Mouse (Mus musculus) liver, embryonic 11.5 days (tissue): ENCODE measurements around the gene Spdl1. TPM values are rescaled to one million over a fixed set of nuclear protein-coding genes. Genes with fewer than 3 reads are reported as not detected.

Source experiments
- ATAC-seq: fragments of 200-750 bp; cut with Nextera tagmentation; replicated peaks from 2 replicates; pipeline ENCODE4 v1.8.0; 2017; ENCODE audit warnings: moderate number of reproducible peaks, mild to moderate bottlenecking, moderate TSS enrichment, moderate library complexity; ENCODE audit not compliant: low FRiP score
- DNase-seq: peaks from one replicate; pipeline ENCODE4 v3.0.0-alpha.2; 2017; ENCODE audit warnings: low spot score
- H3K27ac ChIP-seq: fragments of 300-500 bp; sonication (generic); 2 replicates; pipeline ENCODE4 v1.5.1; 2014; ENCODE audit warnings: mild to moderate bottlenecking, low read depth, low read length, control low read depth
- H3K27me3 ChIP-seq: fragments of 300-500 bp; sonication (generic); replicated peaks from 2 replicates; pipeline ENCODE4 v1.6.1; 2014; ENCODE audit warnings: low read length, mixed read lengths; ENCODE audit not compliant: control insufficient read depth, insufficient read depth
- H3K36me3 ChIP-seq: fragments of 300-500 bp; sonication (generic); 2 replicates; pipeline ENCODE4 v1.6.1; 2014; ENCODE audit warnings: mild to moderate bottlenecking, low read length, moderate library complexity, mixed read lengths; ENCODE audit not compliant: control insufficient read depth, insufficient read depth
- H3K4me1 ChIP-seq: fragments of 300-500 bp; sonication (generic); replicated peaks from 2 replicates; pipeline ENCODE4 v1.6.1; 2014; ENCODE audit warnings: low read length, mixed read lengths; ENCODE audit not compliant: control insufficient read depth, insufficient read depth
- H3K4me2 ChIP-seq: fragments of 300-500 bp; sonication (generic); 2 replicates; pipeline ENCODE4 v1.6.1; 2014; ENCODE audit warnings: mild to moderate bottlenecking, control low read depth, moderate library complexity
- H3K4me3 ChIP-seq: fragments of 300-500 bp; sonication (generic); 2 replicates; pipeline ENCODE4 v1.5.1; 2014; ENCODE audit warnings: low read depth, low read length, control low read depth
- H3K9ac ChIP-seq: fragments of 300-500 bp; sonication (generic); 2 replicates; pipeline ENCODE4 v1.6.1; 2014; ENCODE audit warnings: low read depth, low read length, control low read depth
- H3K9me3 ChIP-seq: fragments of 300-500 bp; sonication (generic); 2 replicates; pipeline ENCODE4 v1.6.1; 2016; ENCODE audit warnings: low read length, inconsistent platforms, mixed read lengths; ENCODE audit not compliant: control insufficient read depth
- WGBS: fragments of 180-500 bp; shearing (Covaris S2); extraction: QIAGEN DNeasy Blood & Tissue Kit; methylation state at CpG from one replicate; pipeline ENCODE4 v1.1.7; 2014; 5-methylcytosine and 5-hydroxymethylcytosine counted together
- polyA plus RNA-seq: library from polyadenylated mRNA; unstranded; fragments of >200 nt; fragmentation: Nextera tagmentation; extraction: Ambion mirVana; gene quantifications from 2 replicates; pipeline ENCODE4 v1.2.1, GENCODE M21; 2014

Spdl1 gene
- polyA plus RNA-seq, 1 experiment from 2014 or later = 26.7 TPM

DNA sequence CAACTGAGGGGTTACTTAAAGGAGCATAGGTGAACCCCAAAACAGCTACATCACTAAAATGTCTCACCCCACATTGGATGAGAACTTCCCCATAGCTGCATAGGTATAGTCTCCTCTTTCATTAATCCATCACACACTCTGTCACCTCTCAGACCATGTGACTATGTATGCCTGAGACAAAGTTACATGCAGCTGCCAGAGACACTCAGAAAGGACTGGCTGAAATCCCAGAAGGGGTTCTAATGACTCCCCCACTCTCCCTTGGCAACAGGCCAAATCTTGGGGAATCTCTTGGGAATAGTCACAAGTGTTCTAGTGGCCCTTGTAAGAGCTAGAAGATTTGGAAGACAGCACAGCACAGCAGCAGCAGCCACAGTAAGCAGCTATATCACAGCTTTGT lies 48.6 kb downstream of the Spdl1 start:
- ATAC-seq = no peak
- H3K4me3 ChIP-seq = no peak overlapping the region
- 0 out of 2 replicates have a peak, but pooled peaks cover 2% of the 10 kb centered on the region for H3K4me1 ChIP-seq
- H3K4me2 ChIP-seq = no peak overlapping the region
- no peak overlapping the region for H3K9ac ChIP-seq
- DNase-seq = no peak
- H3K27me3 ChIP-seq = no peaks in the 10 kb centered on the region
- H3K36me3 ChIP-seq = no peaks in the 10 kb centered on the region
- no peaks in the 10 kb centered on the region for H3K9me3 ChIP-seq
- no peak overlapping the region for H3K27ac ChIP-seq

DNA sequence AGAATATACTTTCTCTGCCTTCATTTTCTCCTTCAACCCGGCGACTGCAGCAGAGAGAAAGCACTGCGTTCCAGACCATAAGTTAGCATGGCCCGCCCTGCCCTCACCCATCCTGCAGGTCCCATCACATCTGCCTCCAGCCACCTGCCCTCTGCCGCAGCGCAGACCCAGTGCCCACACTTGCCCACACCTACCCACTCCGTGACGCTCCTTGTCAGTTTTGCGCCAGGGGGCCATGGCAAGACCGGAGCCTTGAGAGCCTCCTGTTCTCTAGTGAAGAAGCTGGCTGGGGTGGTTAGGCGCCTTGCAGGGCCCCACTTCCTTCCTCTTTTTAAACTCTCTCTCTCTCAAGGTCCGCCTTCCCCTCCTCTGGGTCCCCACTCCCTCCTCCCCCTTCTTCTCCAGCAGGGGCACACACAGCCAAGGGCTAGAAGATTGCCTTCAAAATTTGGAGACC lies 49.8 kb downstream of the Spdl1 start, which contains the start of gene Dock2:
TSS of gene Dock2 (minus strand) at position 306 of the 457 bp plus-strand sequence.
- H3K27me3 ChIP-seq = no peaks in the 10 kb centered on the region
- H3K4me1 ChIP-seq = 0 out of 2 replicates have a peak, but pooled peaks cover 2% of the 10 kb centered on the region
- peak; percentile 65 for ATAC-seq
- peak within 1 kb of the TSS; percentile 46 for H3K4me3 ChIP-seq
- 55% methylated on average over 12 of the region's 12 CpGs for WGBS
- peak within 1 kb of the TSS; percentile 54 for H3K9ac ChIP-seq
- H3K4me2 ChIP-seq = peak within 1 kb of the TSS; percentile 53
- H3K9me3 ChIP-seq = no peaks in the 10 kb centered on the region
- no peaks in the 10 kb centered on the region for H3K36me3 ChIP-seq
- no peak within 1 kb of the TSS for H3K27ac ChIP-seq
- DNase-seq = peak; percentile 44

DNA sequence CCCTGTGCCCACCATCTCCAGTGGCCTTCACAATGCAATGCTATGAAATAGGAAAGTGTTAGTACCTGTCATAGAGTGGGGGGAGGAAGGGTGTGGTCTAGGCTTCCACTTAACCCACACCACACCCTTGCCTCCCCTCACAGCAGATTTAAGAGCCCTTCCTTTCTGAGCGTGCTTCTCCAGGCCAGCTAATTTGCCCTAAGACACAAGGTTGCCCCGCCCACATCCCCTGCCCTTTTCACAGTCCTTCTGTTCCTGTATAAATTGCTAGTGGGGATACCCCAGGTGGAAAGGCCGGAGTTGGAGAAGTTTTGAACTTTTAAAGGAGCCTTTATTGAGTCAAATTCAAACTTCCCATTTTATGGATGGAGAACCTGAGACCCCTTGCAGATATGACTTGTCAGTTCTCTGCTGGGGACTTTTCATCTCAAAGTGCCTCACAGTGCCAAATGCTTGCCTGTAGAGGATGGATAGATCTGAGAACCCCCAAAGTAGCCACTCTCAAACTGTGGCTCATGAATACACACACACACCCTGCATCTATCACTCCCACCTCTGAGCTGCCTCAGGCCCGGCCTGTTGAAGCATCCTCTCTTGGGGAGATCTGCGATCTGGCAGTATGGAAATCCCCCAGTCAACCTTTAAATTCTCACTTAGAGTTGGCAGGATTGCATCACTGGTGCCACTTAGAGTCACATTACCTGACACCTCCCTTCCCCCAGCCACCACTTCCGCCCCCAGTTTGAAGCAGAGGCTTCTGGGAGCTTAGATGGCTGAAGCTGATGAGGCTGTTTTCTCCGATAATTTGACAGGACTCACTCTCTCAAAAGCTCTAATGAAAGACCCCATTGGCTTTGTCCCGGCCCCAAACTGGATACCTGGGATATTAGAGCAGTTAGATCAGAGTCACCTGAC lies 50.7 kb downstream of the Spdl1 start:
- Histone ChIP-seq H3K4me2 (peak overlapping the region; percentile 53), H3K4me1 (0 out of 2 replicates have a peak, but pooled peaks cover 2% of the 10 kb centered on the region), H3K9ac (peak overlapping the region; percentile 9; the same call in 1 of the 2 replicates), H3K9me3 (no peaks in the 10 kb centered on the region), H3K36me3 (no peaks in the 10 kb centered on the region), H3K4me3 (peak overlapping the region; percentile 46), H3K27ac (no peak overlapping the region), H3K27me3 (no peaks in the 10 kb centered on the region)
- ATAC-seq (peak; percentile 33; the same call in 1 of the 2 replicates), DNase-seq (peak; percentile 39)
- WGBS = 55% methylated on average over 8 of the region's 8 CpGs

DNA sequence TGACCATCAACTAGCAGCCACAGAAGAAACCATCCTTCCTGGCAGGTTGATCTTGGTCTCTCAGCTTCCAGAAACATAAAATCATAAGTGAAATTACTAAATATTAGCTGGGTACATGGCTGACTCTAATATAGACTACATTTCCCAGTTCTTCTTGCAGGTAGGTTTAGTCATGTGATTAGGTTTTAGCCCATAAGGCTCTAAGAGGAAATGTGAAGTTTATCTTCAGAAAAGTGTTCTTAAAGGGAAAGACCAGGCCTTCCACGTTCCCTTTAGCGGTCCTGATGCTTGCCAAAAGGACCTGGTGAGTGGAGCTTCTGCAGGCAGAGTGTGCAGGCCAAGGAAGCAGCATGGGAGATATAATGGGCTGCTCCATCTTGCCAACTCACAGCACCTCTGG lies 52.7 kb downstream of the Spdl1 start:
- DNase-seq (no peak), ATAC-seq (no peak)
- H3K36me3 ChIP-seq = no peaks in the 10 kb centered on the region
- H3K4me2 ChIP-seq = no peak overlapping the region
- WGBS = 82% methylated on average over 2 of the region's 2 CpGs
- no peak overlapping the region for H3K4me3 ChIP-seq
- no peak overlapping the region for H3K9ac ChIP-seq
- H3K27me3 ChIP-seq = no peaks in the 10 kb centered on the region
- 0 out of 2 replicates have a peak, but pooled peaks cover 2% of the 10 kb centered on the region for H3K4me1 ChIP-seq
- no peak overlapping the region for H3K27ac ChIP-seq
- H3K9me3 ChIP-seq = no peaks in the 10 kb centered on the region

DNA sequence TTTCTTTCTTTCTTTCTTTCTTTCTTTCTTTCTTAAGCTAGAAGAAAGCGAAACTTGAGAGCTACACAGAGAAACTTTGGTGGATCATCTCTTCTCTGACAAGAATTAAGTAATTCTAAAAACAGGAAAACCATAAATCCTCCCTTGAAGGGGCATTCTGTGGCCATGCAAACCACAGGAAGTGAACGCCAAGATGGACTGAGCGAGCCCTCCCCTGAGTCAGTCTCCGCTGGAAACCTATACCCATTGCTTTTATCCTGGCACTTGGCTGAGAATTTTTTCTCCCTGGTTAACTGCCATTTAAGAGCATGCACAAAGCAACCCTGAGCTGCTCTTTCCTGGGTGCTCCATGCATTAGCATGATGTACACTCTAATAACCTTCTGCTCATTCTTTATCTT lies 53.5 kb downstream of the Spdl1 start:
- DNase-seq (no peak), ATAC-seq (no peak)
- no peaks in the 10 kb centered on the region for H3K27me3 ChIP-seq
- H3K9ac ChIP-seq = no peak overlapping the region
- H3K4me1 ChIP-seq = 0 out of 2 replicates have a peak, but pooled peaks cover 2% of the 10 kb centered on the region
- no peaks in the 10 kb centered on the region for H3K36me3 ChIP-seq
- no peak overlapping the region for H3K4me2 ChIP-seq
- H3K27ac ChIP-seq = no peak overlapping the region
- H3K4me3 ChIP-seq = no peak overlapping the region
- no peaks in the 10 kb centered on the region for H3K9me3 ChIP-seq
- WGBS = 56% methylated on average over 4 of the region's 4 CpGs

DNA sequence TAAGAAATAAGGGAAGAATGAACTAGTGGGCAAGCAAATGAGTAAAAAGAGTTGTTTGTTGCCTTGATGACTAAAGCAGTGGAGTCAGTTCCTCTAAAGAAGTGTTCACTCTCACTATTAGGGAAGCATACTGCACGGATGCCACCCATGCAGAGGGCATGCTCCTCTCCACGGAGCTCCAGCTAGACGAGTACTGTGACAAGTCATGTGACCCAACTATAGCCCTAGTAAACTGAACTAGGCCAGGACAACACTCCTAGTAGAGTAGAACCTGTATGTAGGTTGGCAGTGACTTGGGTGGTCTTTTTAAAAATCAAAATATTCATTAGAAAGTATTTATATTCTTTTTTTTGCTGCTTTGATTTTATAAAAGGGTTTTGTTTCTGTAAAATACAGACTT lies 55.1 kb downstream of the Spdl1 start:
- Histone ChIP-seq H3K4me2 (no peak overlapping the region), H3K4me1 (0 out of 2 replicates have a peak, but pooled peaks cover 2% of the 10 kb centered on the region), H3K36me3 (no peaks in the 10 kb centered on the region), H3K27me3 (no peaks in the 10 kb centered on the region), H3K27ac (no peak overlapping the region), H3K4me3 (no peak overlapping the region), H3K9ac (no peak overlapping the region), H3K9me3 (no peaks in the 10 kb centered on the region)
- DNase-seq = no peak
- 57% methylated on average over 3 of the region's 3 CpGs for WGBS
- ATAC-seq = no peak

DNA sequence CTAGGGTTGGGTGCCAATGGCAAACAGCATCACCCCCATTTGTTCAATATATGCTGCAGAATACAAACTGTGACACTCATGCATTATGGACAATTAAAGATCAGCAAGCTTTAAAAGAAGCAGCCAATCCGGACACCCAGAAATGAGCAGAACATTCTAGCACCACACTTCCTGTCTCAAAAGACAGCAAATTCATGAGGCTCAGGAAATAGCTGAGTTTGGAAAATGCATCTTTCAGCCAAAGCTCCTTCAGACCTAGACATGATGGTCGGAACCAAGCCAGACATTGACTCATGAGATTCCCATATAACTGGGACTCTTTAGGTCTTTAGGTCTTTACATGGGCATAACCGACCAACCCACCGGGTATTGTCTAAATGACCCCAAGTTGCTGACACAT lies 55.9 kb downstream of the Spdl1 start:
- no peaks in the 10 kb centered on the region for H3K27me3 ChIP-seq
- no peak for ATAC-seq

DNA sequence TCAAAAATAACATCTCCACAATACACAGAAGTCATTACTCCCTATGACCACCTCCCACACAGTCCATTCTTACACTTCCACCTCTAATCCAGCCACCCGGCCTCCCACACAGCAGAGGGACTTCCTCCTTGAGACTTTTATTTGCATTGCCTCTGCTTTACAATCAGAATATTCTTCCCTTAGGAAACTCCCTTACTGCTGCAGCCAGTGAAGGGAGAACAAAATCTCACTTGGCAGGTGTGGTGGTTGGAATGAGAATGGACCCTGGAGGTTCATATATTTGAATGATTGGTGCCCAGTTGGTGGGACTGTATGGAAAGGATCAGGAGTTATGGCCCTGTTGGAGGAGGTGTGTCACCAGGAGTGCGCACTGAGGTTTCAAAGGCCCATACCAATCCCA lies 57.4 kb downstream of the Spdl1 start:
- DNase-seq (no peak), ATAC-seq (no peak)
- Histone ChIP-seq H3K27ac (no peak overlapping the region), H3K9ac (no peak overlapping the region), H3K4me1 (peaks cover 5% of the 10 kb centered on the region; the same call in 1 of the 2 replicates), H3K36me3 (no peaks in the 10 kb centered on the region), H3K27me3 (no peaks in the 10 kb centered on the region), H3K4me3 (no peak overlapping the region), H3K9me3 (no peaks in the 10 kb centered on the region), H3K4me2 (no peak overlapping the region)
- WGBS = 72% methylated on average over 2 of the region's 2 CpGs

More for the DNA sequence above, 55.9 kb downstream of the Spdl1 start:
- Histone ChIP-seq H3K4me1 (no peaks in the 10 kb centered on the region), H3K9me3 (no peaks in the 10 kb centered on the region), H3K4me2 (no peak overlapping the region), H3K36me3 (no peaks in the 10 kb centered on the region), H3K27ac (no peak overlapping the region), H3K9ac (no peak overlapping the region), H3K4me3 (no peak overlapping the region)
- no peak for DNase-seq
- 78% methylated on average over 4 of the region's 4 CpGs for WGBS
